23 mouse cellular contexts compared by ENCODE assay signal in the genomic region with DNA sequence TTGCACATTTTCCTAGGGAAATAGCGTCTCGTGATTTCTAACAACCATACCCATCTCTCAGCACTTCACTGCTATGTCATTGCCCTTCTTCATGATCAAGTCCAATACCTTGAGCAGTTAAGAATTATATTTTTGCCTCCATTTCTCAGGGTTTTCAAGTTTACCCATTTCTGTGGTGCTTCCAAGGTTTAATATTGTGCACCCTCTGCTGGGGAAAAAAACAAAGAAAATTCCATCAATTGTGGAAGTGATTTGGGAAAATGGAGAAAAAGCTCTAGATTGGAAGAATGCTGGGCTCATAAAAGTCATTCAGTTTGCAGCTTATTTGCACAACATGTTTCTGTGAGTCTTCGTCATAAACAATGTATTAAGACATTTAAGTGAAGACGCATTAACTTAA. TPM values are rescaled to one million over a fixed set of nuclear protein-coding genes. Genes with fewer than 3 reads are reported as not detected.
DNase-seq lines count a peak whose midpoint lies in the region; ATAC-seq and TF ChIP-seq lines count a peak whose summit lies in the region.
"Had no signal": no experiment of that assay in that cellular context is flagged by ENCODE, and none has a peak within 500 bp of the region (broad histone marks: within the 10 kb centered on the region; RNA-seq: fewer than 3 reads in every experiment).

No protein-coding gene starts in this region.

- DNase-seq in heart, adult 2 months, result no peak
- no peak for DNase-seq in heart, postnatal 4 days
- DNase-seq in lung, embryonic 14.5 days, result peak; percentile 9
- DNase-seq in lung, postnatal 10 days, result no peak
- DNase-seq in brain, adult 2 months (ENCODE audit: low read depth, low spot score), result peak; percentile 20
- no peak for DNase-seq in stomach, postnatal 0 days (ENCODE audit: low spot score)
- DNase-seq in c-Kit-positive CD71-positive TER-119-positive erythroid progenitor cells, embryonic 14.5 days (ENCODE audit: low spot score), result no peak
- DNase-seq: adrenal gland, adult 8-10 months; adrenal gland, postnatal 36 days; cerebellum, adult 18-20 months; embryo, embryonic 11 days; gastrocnemius, postnatal 36 days; heart, adult 11 months; heart, postnatal 10 days had no signal

- no peak overlapping the region for H3K9ac ChIP-seq in heart, adult 2 months (ENCODE audit: low read depth, low read length)
- no peak overlapping the region for H3K9ac ChIP-seq in lung, embryonic 14.5 days
- H3K9ac ChIP-seq in stomach, postnatal 0 days (ENCODE audit: low read length), result no peak overlapping the region
- H3K9ac ChIP-seq: embryonic facial prominence, embryonic 15.5 days; hindbrain, embryonic 13.5 days had no signal

- peak; percentile 15; the same call in 1 of the 2 replicates for TF ChIP-seq CTCF in heart, adult 2 months (IDR thresholded peaks at IDR 0.05)
- TF ChIP-seq CTCF in lung, embryonic 14.5 days (IDR thresholded peaks at IDR 0.05; ENCODE audit: low read depth), result no peak
- TF ChIP-seq CTCF in stomach, postnatal 0 days (IDR thresholded peaks at IDR 0.05; ENCODE audit: low read depth), result 0 out of 2 replicates have a peak, but pooled peaks have one; percentile 22

- TF ChIP-seq POLR2A in heart, adult 2 months (IDR thresholded peaks at IDR 0.05; ENCODE audit: insufficient read depth, low read depth, low read length), result no peak

- no peak overlapping the region for H3K4me3 ChIP-seq in heart, adult 2 months
- no peak overlapping the region for H3K4me3 ChIP-seq in lung, embryonic 14.5 days (ENCODE audit: low read depth, low read length)
- H3K4me3 ChIP-seq in stomach, postnatal 0 days (ENCODE audit: low read depth, low read length), result no peak overlapping the region
- H3K4me3 ChIP-seq: embryonic facial prominence, embryonic 15.5 days; erythroblast, embryonic 14.5 days; forebrain, embryonic 10.5 days; heart, embryonic 10.5 days; hindbrain, embryonic 13.5 days had no signal

- H3K9me3 ChIP-seq in lung, embryonic 14.5 days (ENCODE audit: low read depth, low read length), result no peaks in the 10 kb centered on the region
- no peaks in the 10 kb centered on the region for H3K9me3 ChIP-seq in stomach, postnatal 0 days (ENCODE audit: control insufficient read depth, low read length)
- H3K9me3 ChIP-seq: embryonic facial prominence, embryonic 15.5 days; forebrain, embryonic 10.5 days; heart, embryonic 10.5 days; hindbrain, embryonic 13.5 days had no signal

- H3K4me2 ChIP-seq in lung, embryonic 14.5 days, result no peak overlapping the region
- no peak overlapping the region for H3K4me2 ChIP-seq in stomach, postnatal 0 days (replicated peaks; ENCODE audit: low read depth)
- H3K4me2 ChIP-seq: embryonic facial prominence, embryonic 15.5 days; hindbrain, embryonic 13.5 days had no signal

- H3K27me3 ChIP-seq in heart, adult 2 months (ENCODE audit: control insufficient read depth, insufficient read depth, low read length), result no peaks in the 10 kb centered on the region
- H3K27me3 ChIP-seq in lung, embryonic 14.5 days (ENCODE audit: insufficient read depth, low read length), result no peaks in the 10 kb centered on the region
- H3K27me3 ChIP-seq in stomach, postnatal 0 days (ENCODE audit: control insufficient read depth, insufficient read depth, low read length), result no peaks in the 10 kb centered on the region
- H3K27me3 ChIP-seq: embryonic facial prominence, embryonic 15.5 days; hindbrain, embryonic 13.5 days had no signal

- ATAC-seq in lung, embryonic 14.5 days (ENCODE audit: insufficient read depth), result no peak
- no peak for ATAC-seq in stomach, postnatal 0 days (ENCODE audit: low FRiP score, low TSS enrichment)
- ATAC-seq: intestine, embryonic 16.5 days had no signal

- H3K4me1 ChIP-seq in heart, adult 2 months (ENCODE audit: control insufficient read depth, insufficient read depth, low read length), result no peaks in the 10 kb centered on the region
- H3K4me1 ChIP-seq in lung, embryonic 14.5 days (ENCODE audit: insufficient read depth), result no peaks in the 10 kb centered on the region
- H3K4me1 ChIP-seq in stomach, postnatal 0 days (replicated peaks; ENCODE audit: control insufficient read depth, insufficient read depth), result no peaks in the 10 kb centered on the region
- H3K4me1 ChIP-seq: embryonic facial prominence, embryonic 15.5 days; forebrain, embryonic 10.5 days; heart, embryonic 10.5 days; hindbrain, embryonic 13.5 days had no signal

- no peaks in the 10 kb centered on the region for H3K36me3 ChIP-seq in heart, adult 2 months (ENCODE audit: control insufficient read depth, insufficient read depth, low read length)
- no peaks in the 10 kb centered on the region for H3K36me3 ChIP-seq in lung, embryonic 14.5 days (ENCODE audit: insufficient read depth)
- no peaks in the 10 kb centered on the region for H3K36me3 ChIP-seq in stomach, postnatal 0 days (ENCODE audit: control insufficient read depth, insufficient read depth, low read length)
- H3K36me3 ChIP-seq: embryonic facial prominence, embryonic 15.5 days; forebrain, embryonic 10.5 days; heart, embryonic 10.5 days; hindbrain, embryonic 13.5 days had no signal

- H3K79me2 ChIP-seq in heart, adult 2 months (replicated peaks; ENCODE audit: control insufficient read depth, insufficient read depth, low read length), result no peaks in the 10 kb centered on the region

- no peak for TF ChIP-seq EP300 in heart, adult 2 months (IDR thresholded peaks at IDR 0.05; ENCODE audit: insufficient read depth, low read depth, low read length)
- TF ChIP-seq EP300 in stomach, postnatal 0 days (optimal IDR thresholded peaks at IDR 0.05), result no peak

- 87% methylated on average over 4 of the region's 4 CpGs for WGBS in heart, adult 2 months
- 88% methylated on average over 4 of the region's 4 CpGs for WGBS in lung, embryonic 14.5 days
- WGBS in stomach, postnatal 0 days, result 85% methylated on average over 4 of the region's 4 CpGs

- H3K27ac ChIP-seq in heart, adult 2 months, result no peak overlapping the region
- H3K27ac ChIP-seq in lung, embryonic 14.5 days (ENCODE audit: low read depth), result no peak overlapping the region
- no peak overlapping the region for H3K27ac ChIP-seq in stomach, postnatal 0 days (replicated peaks)
- H3K27ac ChIP-seq: embryonic facial prominence, embryonic 15.5 days; forebrain, embryonic 10.5 days; heart, embryonic 10.5 days; hindbrain, embryonic 13.5 days had no signal

- intact Hi-C loops in heart, adult 2 months (cut with DNase I), result no loop called here

RNA-seq across cellular contexts. Expression of gene Cntn3, which starts 17.2 kb away (rescaled TPM):
- total RNA-seq in heart, adult 2 months (2021), result not detected
- polyA plus RNA-seq in heart, adult 2 months (2012; rRNA removed), result 0.03 and 0.04 TPM in 2 replicates
- total RNA-seq in heart, postnatal 4 days (2021), result under 1 TPM; 0.10 to 0.11 TPM
- polyA plus RNA-seq in lung, embryonic 14.5 days (2014; fragmentation: Nextera tagmentation; extraction: Ambion mirVana), result 0.33 and 0.50 TPM in 2 replicates
- 1.1 and 1.2 TPM in 2 replicates for polyA plus RNA-seq in stomach, postnatal 0 days (2015; fragmentation: Nextera tagmentation; extraction: Ambion mirVana)
- total RNA-seq: common myeloid progenitor, adult 5-6 weeks; gastrocnemius, adult 8-10 months; gastrocnemius, postnatal 36 days; hematopoietic stem cell, adult 5-6 weeks had no signal

Comparison
In these comparisons a context has a peak if more than half of its experiments do, and no peak if none do; other contexts are left out.
1. DNase-seq: peak in lung, embryonic 14.5 days (single experiment) and brain, adult 2 months (single experiment); none in heart, adult 2 months (0 of 2), heart, postnatal 4 days (single experiment), lung, postnatal 10 days (single experiment), stomach, postnatal 0 days (single experiment) and c-Kit-positive CD71-positive TER-119-positive erythroid progenitor cells, embryonic 14.5 days (single experiment).